Mouse (Mus musculus): ENCODE measurements around the gene Fto. TPM values are rescaled to one million over a fixed set of nuclear protein-coding genes. Genes with fewer than 3 reads are reported as not detected.

Fto gene
- polyA plus RNA-seq, 2 experiments, result 10.0 to 15.6 TPM

- 76% methylated on average over 9 of the region's 9 CpGs for WGBS (ENCODE audit: insufficient replicate concordance)
- no peak for DNase-seq (ENCODE audit: low read depth in 3 of 3, low spot score in 3 of 3)
Observed at GRCm38 (mm10) chr8:91603751-91604150, 290.4 kb downstream of the Fto start.

GRCm38 (mm10) chr8:91605901-91606300, 292.6 kb downstream of the Fto start:
- Histone ChIP-seq H3K27ac (no peak overlapping the region), H3K9me3 (ENCODE audit: control insufficient read depth, low read length) (no peaks in the 10 kb centered on the region), H3K4me2 (ENCODE audit: low read depth) (no peak overlapping the region), H3K27me3 (ENCODE audit: control insufficient read depth, insufficient read depth, low read length) (no peaks in the 10 kb centered on the region), H3K9ac (replicated peaks) (no peak overlapping the region), H3K36me3 (replicated peaks; ENCODE audit: control insufficient read depth, insufficient read depth, low read depth) (no peaks in the 10 kb centered on the region), H3K4me1 (replicated peaks; ENCODE audit: control insufficient read depth in 2 of 2, insufficient read depth in 2 of 2, low read length in 1 of 2) (no peaks in the 10 kb centered on the region), H3K4me3 (ENCODE audit: insufficient read depth in 1 of 2, low read depth in 2 of 2, low read length in 2 of 2) (no peak overlapping the region)
- no peak for DNase-seq (ENCODE audit: low read depth in 3 of 3, low spot score in 3 of 3)
- ATAC-seq (ENCODE audit: insufficient read depth), result no peak
- TF ChIP-seq EP300 (IDR thresholded peaks at IDR 0.05; ENCODE audit: low read depth), result no peak
- no peak for TF ChIP-seq CTCF (IDR thresholded peaks at IDR 0.05; ENCODE audit: low read depth)
- 73% methylated on average over 8 of the region's 8 CpGs for WGBS (ENCODE audit: insufficient replicate concordance)

More at GRCm38 (mm10) chr8:91603751-91604150, 290.4 kb downstream of the Fto start:
- Histone ChIP-seq H3K27me3 (ENCODE audit: control insufficient read depth, insufficient read depth, low read length) (no peaks in the 10 kb centered on the region), H3K4me3 (ENCODE audit: insufficient read depth in 1 of 2, low read depth in 2 of 2, low read length in 2 of 2) (no peak overlapping the region), H3K36me3 (replicated peaks; ENCODE audit: control insufficient read depth, insufficient read depth, low read depth) (no peaks in the 10 kb centered on the region), H3K9ac (replicated peaks) (no peak overlapping the region), H3K4me2 (ENCODE audit: low read depth) (no peak overlapping the region), H3K4me1 (replicated peaks; ENCODE audit: control insufficient read depth in 2 of 2, insufficient read depth in 2 of 2, low read length in 1 of 2) (no peaks in the 10 kb centered on the region), H3K9me3 (ENCODE audit: control insufficient read depth, low read length) (no peaks in the 10 kb centered on the region), H3K27ac (no peak overlapping the region)
- TF ChIP-seq EP300 (IDR thresholded peaks at IDR 0.05; ENCODE audit: low read depth) (no peak), CTCF (IDR thresholded peaks at IDR 0.05; ENCODE audit: low read depth) (no peak)
- no peak for ATAC-seq (ENCODE audit: insufficient read depth)

GRCm38 (mm10) chr8:91607091-91607490, 293.8 kb downstream of the Fto start:
- Histone ChIP-seq H3K27me3 (ENCODE audit: control insufficient read depth, insufficient read depth, low read length) (no peaks in the 10 kb centered on the region), H3K4me3 (ENCODE audit: insufficient read depth in 1 of 2, low read depth in 2 of 2, low read length in 2 of 2) (no peak overlapping the region), H3K4me1 (replicated peaks; ENCODE audit: control insufficient read depth in 2 of 2, insufficient read depth in 2 of 2, low read length in 1 of 2) (no peaks in the 10 kb centered on the region), H3K27ac (no peak overlapping the region), H3K36me3 (replicated peaks; ENCODE audit: control insufficient read depth, insufficient read depth, low read depth) (no peaks in the 10 kb centered on the region), H3K4me2 (ENCODE audit: low read depth) (no peak overlapping the region), H3K9ac (replicated peaks) (no peak overlapping the region), H3K9me3 (ENCODE audit: control insufficient read depth, low read length) (no peaks in the 10 kb centered on the region)
- TF ChIP-seq CTCF (IDR thresholded peaks at IDR 0.05; ENCODE audit: low read depth) (no peak), EP300 (IDR thresholded peaks at IDR 0.05; ENCODE audit: low read depth) (no peak)
- ATAC-seq (ENCODE audit: insufficient read depth) (no peak), DNase-seq (ENCODE audit: low read depth in 3 of 3, low spot score in 3 of 3) (no peak)
- 72% methylated on average over 5 of the region's 5 CpGs for WGBS (ENCODE audit: insufficient replicate concordance)

GRCm38 (mm10) chr8:91611191-91611590, 297.9 kb downstream of the Fto start:
- DNase-seq (ENCODE audit: low read depth in 3 of 3, low spot score in 3 of 3) (no peak), ATAC-seq (ENCODE audit: insufficient read depth) (no peak)
- WGBS (ENCODE audit: insufficient replicate concordance), result 70% methylated on average over 7 of the region's 7 CpGs
- Histone ChIP-seq H3K4me2 (ENCODE audit: low read depth) (no peak overlapping the region), H3K4me1 (replicated peaks; ENCODE audit: control insufficient read depth in 2 of 2, insufficient read depth in 2 of 2, low read length in 1 of 2) (no peaks in the 10 kb centered on the region), H3K9me3 (ENCODE audit: control insufficient read depth, low read length) (no peaks in the 10 kb centered on the region), H3K27me3 (ENCODE audit: control insufficient read depth, insufficient read depth, low read length) (no peaks in the 10 kb centered on the region), H3K9ac (replicated peaks) (no peak overlapping the region), H3K4me3 (ENCODE audit: insufficient read depth in 1 of 2, low read depth in 2 of 2, low read length in 2 of 2) (no peak overlapping the region), H3K27ac (no peak overlapping the region), H3K36me3 (replicated peaks; ENCODE audit: control insufficient read depth, insufficient read depth, low read depth) (no peaks in the 10 kb centered on the region)
- no peak for TF ChIP-seq EP300 (IDR thresholded peaks at IDR 0.05; ENCODE audit: low read depth)
- no peak for TF ChIP-seq CTCF (IDR thresholded peaks at IDR 0.05; ENCODE audit: low read depth)

GRCm38 (mm10) chr8:91611723-91612362, 298.5 kb downstream of the Fto start:
- no peaks in the 10 kb centered on the region for H3K36me3 ChIP-seq (replicated peaks; ENCODE audit: control insufficient read depth, insufficient read depth, low read depth)
- no peak for TF ChIP-seq CTCF (IDR thresholded peaks at IDR 0.05; ENCODE audit: low read depth)
- no peak for TF ChIP-seq EP300 (IDR thresholded peaks at IDR 0.05; ENCODE audit: low read depth)
- WGBS (ENCODE audit: insufficient replicate concordance), result 74% methylated on average over 14 of the region's 14 CpGs
- no peak overlapping the region for H3K4me3 ChIP-seq (ENCODE audit: insufficient read depth in 1 of 2, low read depth in 2 of 2, low read length in 2 of 2)
- no peak overlapping the region for H3K4me2 ChIP-seq (ENCODE audit: low read depth)
- ATAC-seq (ENCODE audit: insufficient read depth) (no peak), DNase-seq (ENCODE audit: low read depth in 3 of 3, low spot score in 3 of 3) (no peak)
- no peaks in the 10 kb centered on the region for H3K27me3 ChIP-seq (ENCODE audit: control insufficient read depth, insufficient read depth, low read length)
- no peaks in the 10 kb centered on the region for H3K4me1 ChIP-seq (replicated peaks; ENCODE audit: control insufficient read depth in 2 of 2, insufficient read depth in 2 of 2, low read length in 1 of 2)
- no peaks in the 10 kb centered on the region for H3K9me3 ChIP-seq (ENCODE audit: control insufficient read depth, low read length)
- H3K9ac ChIP-seq (replicated peaks), result no peak overlapping the region
- no peak overlapping the region for H3K27ac ChIP-seq

Measured in liver, embryonic 14.5 days (tissue).